Mouse (Mus musculus) ES-E14 (cell line): ENCODE results near the gene Tph1. TPM values are rescaled to one million over a fixed set of nuclear protein-coding genes. Genes with fewer than 3 reads are reported as not detected.
A peak's percentile ranks its signal among the peaks of the same experiment; 100 is the strongest.

Experiments used
- DNase-seq: peaks from one replicate; pipeline ENCODE4 v3.0.0-alpha.2; 2013; ENCODE audit warnings: low read depth, low spot score
- H3K27ac ChIP-seq: 2 replicates; pipeline ENCODE4 v1.5.1; 2012; ENCODE audit warnings: low read depth, mild to moderate bottlenecking, low read length, moderate library complexity, mixed read lengths; ENCODE audit not compliant: poor library complexity, insufficient read depth, severe bottlenecking
- H3K36me3 ChIP-seq: 2 replicates; pipeline ENCODE4 v1.6.1; 2012; ENCODE audit warnings: mild to moderate bottlenecking, low read length, moderate library complexity, mixed read lengths; ENCODE audit not compliant: control insufficient read depth, poor library complexity, insufficient read depth, severe bottlenecking
- H3K4me1 ChIP-seq, 2 experiments: fragments of 150-350 bp in 1 of 2; sonication (generic) in 1 of 2; 2 replicates each; pipeline ENCODE4 v1.6.1; 2012; ENCODE audit warnings: low read length in 2 of 2, mild to moderate bottlenecking in 1 of 2, mixed read lengths in 1 of 2; ENCODE audit not compliant: control insufficient read depth in 2 of 2, insufficient read depth in 2 of 2, poor library complexity in 1 of 2
- H3K4me3 ChIP-seq, 2 experiments: fragments of 150-350 bp in 1 of 2; sonication (generic) in 1 of 2; 2 replicates each; pipeline ENCODE4 v1.5.1; 2012; ENCODE audit warnings: low read length in 2 of 2, low read depth in 1 of 2, mild to moderate bottlenecking in 1 of 2, mixed read lengths in 1 of 2; ENCODE audit not compliant: insufficient read depth in 1 of 2, poor library complexity in 1 of 2, severe bottlenecking in 1 of 2
- H3K9ac ChIP-seq: 2 replicates; pipeline ENCODE4 v1.6.1; 2012; ENCODE audit warnings: low read depth, mild to moderate bottlenecking, low read length, mixed read lengths; ENCODE audit not compliant: poor library complexity, insufficient read depth, severe bottlenecking
- H3K9me3 ChIP-seq: fragments of 150-350 bp; sonication (generic); 2 replicates; pipeline ENCODE4 v1.6.1; 2012; ENCODE audit warnings: low read depth, mild to moderate bottlenecking, low read length; ENCODE audit not compliant: control insufficient read depth, insufficient read depth
- CHD2 ChIP-seq: IDR thresholded peaks from 2 replicates; pipeline ENCODE4 v1.6.1; 2014; ENCODE audit warnings: mild to moderate bottlenecking, low read depth, low read length, inconsistent platforms
- HCFC1 ChIP-seq: IDR thresholded peaks from 2 replicates; pipeline ENCODE4 v1.6.1; 2012; ENCODE audit warnings: low read length, inconsistent platforms, borderline replicate concordance; ENCODE audit not compliant: insufficient read depth
- MAFK ChIP-seq: IDR thresholded peaks from 2 replicates; pipeline ENCODE4 v1.6.1; 2014; ENCODE audit warnings: mild to moderate bottlenecking, low read depth, low read length, inconsistent platforms; ENCODE audit not compliant: insufficient read depth
- ZC3H11A ChIP-seq: IDR thresholded peaks from 2 replicates; pipeline ENCODE4 v1.6.1; 2012; ENCODE audit warnings: low read depth, mild to moderate bottlenecking, inconsistent platforms, low read length, borderline replicate concordance
- ZNF384 ChIP-seq: IDR thresholded peaks from 2 replicates; pipeline ENCODE4 v1.6.1; 2012; ENCODE audit warnings: low read depth, low read length, inconsistent platforms
- in situ Hi-C, 2 experiments: fragments of 600-800 bp; cut with MboI; formaldehyde crosslinking; loops; one replicate each; pipeline ENCODE4 v1.15.1; 2025; ENCODE audit warnings: low sequenced_read_pairs in 2 of 2, inconsistent platforms in 1 of 2; ENCODE audit not compliant: unreplicated experiment in 2 of 2
- total RNA-seq: library from RNA; depleted of rRNA; stranded (reverse); fragments of 300-350 nt; gene quantifications from 2 replicates; pipeline ENCODE4 v1.2.3, GENCODE M21; 2012

Gene Tph1
- total RNA-seq, 1 experiment = 3.6 TPM

- in situ Hi-C loops = no loop called here
- Histone ChIP-seq H3K27ac (no peak overlapping the region), H3K36me3 (no peaks in the 10 kb centered on the region; the same call in 1 of the 2 replicates), H3K4me1 (no peaks in the 10 kb centered on the region), H3K9ac (no peak overlapping the region), H3K4me3 (no peak overlapping the region), H3K9me3 (no peaks in the 10 kb centered on the region)
- no peak for DNase-seq
- TF ChIP-seq ZC3H11A = no peak
- TF ChIP-seq CHD2 = no peak
- no peak for TF ChIP-seq MAFK
- TF ChIP-seq HCFC1 = no peak
- TF ChIP-seq ZNF384 = no peak
Measured at GRCm38 (mm10) chr7:46623979-46624378, 48.4 kb downstream of the Tph1 start.

DNA sequence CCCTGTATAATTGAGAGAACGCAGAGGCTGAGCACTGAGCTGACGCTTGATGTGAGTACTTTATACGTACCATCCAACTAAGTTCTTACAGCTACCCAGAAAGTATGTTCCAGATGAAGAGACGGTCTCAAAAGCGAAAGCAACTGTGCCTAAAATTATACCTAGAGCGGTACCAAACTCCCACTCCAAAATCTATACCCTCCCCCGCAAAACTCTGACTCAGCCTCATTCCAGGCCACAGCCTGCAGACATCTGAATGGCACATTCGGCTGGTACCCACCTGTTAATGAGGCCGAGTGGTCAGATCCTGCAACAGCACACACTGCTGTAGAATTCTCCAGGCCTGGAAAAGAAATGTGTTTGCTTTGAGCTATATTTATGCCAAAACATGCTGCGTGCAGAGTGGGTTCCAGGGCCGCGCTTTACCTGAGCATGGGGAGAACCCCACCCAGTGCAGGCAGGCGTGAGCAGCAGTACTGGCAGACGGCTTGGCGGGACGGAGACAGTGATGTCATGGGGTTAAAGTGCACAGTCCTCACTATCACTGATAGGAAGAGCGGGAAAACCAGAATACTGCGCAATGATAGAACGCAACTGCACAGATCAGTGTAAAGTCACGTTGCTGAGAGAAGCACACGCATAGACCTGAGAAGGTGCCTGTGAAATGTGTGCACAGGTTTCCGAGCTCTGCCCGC lies 53.8 kb downstream of the Tph1 start:
- H3K27ac ChIP-seq = no peak overlapping the region
- H3K36me3 ChIP-seq = no peaks in the 10 kb centered on the region

DNA sequence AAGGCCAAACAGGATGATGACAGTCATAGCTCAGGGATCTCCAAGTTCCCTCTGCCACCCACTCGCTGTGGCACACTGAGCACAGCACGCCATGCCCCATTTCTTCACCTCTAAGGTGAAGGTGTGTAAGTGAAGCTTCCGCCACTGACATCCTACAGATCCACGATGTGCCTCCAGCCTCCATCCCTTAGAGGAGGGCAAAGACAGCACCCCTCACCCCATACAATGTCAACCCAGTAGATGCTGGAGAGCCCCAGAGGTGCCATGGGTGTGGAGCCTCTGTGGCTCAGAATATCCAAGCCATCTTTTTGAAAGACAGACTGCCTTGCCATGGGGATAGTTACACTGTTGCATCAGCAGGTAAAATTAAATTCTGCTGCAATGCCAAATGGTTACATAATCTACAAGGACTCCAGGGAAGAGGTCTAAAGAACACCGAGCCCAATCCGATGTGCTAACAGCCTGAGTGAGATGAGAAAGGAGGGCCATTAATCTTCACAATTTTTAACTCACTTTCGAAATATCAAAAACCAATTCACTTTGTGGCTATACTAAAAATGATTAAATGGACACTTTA lies 55.8 kb downstream of the Tph1 start:
- H3K27ac ChIP-seq = no peak overlapping the region
- no peak for DNase-seq
- no peaks in the 10 kb centered on the region for H3K4me1 ChIP-seq
- TF ChIP-seq HCFC1 (no peak), ZNF384 (no peak), ZC3H11A (no peak), CHD2 (no peak), MAFK (no peak)
- in situ Hi-C loops = no loop called here
- no peaks in the 10 kb centered on the region for H3K9me3 ChIP-seq
- H3K9ac ChIP-seq = no peak overlapping the region
- no peak overlapping the region for H3K4me3 ChIP-seq
- no peaks in the 10 kb centered on the region for H3K36me3 ChIP-seq

More for the DNA sequence above, 53.8 kb downstream of the Tph1 start:
- Histone ChIP-seq H3K9me3 (no peaks in the 10 kb centered on the region), H3K4me1 (no peaks in the 10 kb centered on the region), H3K4me3 (peak overlapping the region in 1 of 2 experiments; percentile 13; a peak in 1 of 4 replicates), H3K9ac (no peak overlapping the region)
- DNase-seq = no peak
- in situ Hi-C loops = no loop called here
- TF ChIP-seq ZNF384 = no peak
- no peak for TF ChIP-seq MAFK
- TF ChIP-seq HCFC1 = no peak
- TF ChIP-seq ZC3H11A = no peak
- TF ChIP-seq CHD2 = no peak

DNA sequence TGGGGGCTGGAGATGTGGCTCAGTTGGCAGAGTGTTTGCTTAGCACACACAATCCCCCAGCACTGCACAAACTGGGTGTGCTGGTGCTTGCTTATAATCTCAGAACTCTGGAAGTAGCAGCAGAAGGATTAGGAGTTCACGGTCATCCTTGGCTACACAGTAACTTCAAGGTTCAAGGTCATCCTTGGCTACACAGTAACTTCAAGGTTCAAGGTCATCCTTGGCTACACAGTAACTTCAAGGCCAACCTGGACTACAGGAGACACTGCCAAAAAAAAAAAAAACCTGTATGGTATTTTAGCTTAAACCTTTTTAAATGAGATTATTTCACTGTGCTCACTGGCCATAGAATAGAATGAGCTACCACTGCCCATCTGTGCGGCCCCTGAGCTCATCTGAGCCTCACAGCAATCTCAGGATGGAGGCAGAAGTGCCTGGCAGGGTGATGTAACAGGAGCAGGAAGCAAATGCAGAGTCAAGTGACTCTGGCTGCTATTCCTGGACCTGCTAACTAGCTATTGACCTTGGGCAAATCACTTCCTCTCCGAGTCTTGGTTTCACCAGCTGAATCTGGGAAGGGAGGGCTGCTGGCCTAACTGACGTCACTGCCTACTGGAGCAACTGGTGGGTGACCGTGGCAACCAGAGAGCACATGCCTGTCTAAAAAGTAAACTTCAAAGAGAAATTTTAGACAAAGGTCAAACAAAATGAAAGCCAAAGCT lies 56.9 kb downstream of the Tph1 start:
- TF ChIP-seq ZC3H11A (no peak), ZNF384 (peak; percentile 58; the same call in 1 of the 2 replicates), HCFC1 (no peak), CHD2 (no peak), MAFK (no peak)
- H3K4me3 ChIP-seq = no peak overlapping the region
- no peak overlapping the region; the same call in 1 of the 2 replicates for H3K27ac ChIP-seq
- no peak overlapping the region for H3K9ac ChIP-seq
- in situ Hi-C loops = no loop called here
- no peaks in the 10 kb centered on the region for H3K36me3 ChIP-seq
- no peaks in the 10 kb centered on the region for H3K4me1 ChIP-seq
- no peaks in the 10 kb centered on the region for H3K9me3 ChIP-seq
- DNase-seq = no peak
